Mouse (Mus musculus) G1E-ER4 (cell line): ENCODE measurements around the gene Tpsb2. TPM values are rescaled to one million over a fixed set of nuclear protein-coding genes. Genes with fewer than 3 reads are reported as not detected.

ENCODE experiments used
- GATA1 ChIP-seq: IDR thresholded peaks from one replicate; pipeline ENCODE4 v1.8.0; 2012; ENCODE audit warnings: low read length, inconsistent platforms
- polyA plus RNA-seq: library from polyadenylated mRNA; stranded (reverse); fragments of >175 nt; gene quantifications from 2 replicates; pipeline ENCODE4 v1.2.3, GENCODE M21; 2012

Gene Tpsb2
- not detected in 2 replicates for polyA plus RNA-seq

DNA sequence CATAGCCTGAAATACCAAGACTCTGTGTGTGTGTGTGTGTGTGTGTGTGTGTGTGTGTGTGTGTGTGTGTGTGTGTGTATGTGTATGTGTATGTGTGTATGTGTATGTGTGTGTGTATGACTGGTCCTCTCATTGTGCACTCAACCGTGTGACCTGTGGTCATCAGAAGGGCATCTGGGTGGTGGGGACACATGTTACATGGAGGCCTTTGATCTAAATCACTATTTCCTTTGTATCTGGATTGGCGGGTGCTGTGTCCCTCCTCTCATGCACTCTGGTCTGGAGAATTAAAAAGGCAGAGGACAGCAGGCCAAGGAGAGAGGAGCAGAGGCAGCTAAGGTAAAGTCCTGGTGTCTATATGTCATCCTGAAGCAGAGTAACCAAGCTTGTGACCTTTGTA, at the start of gene Tpsb2:
TSS of gene Tpsb2 (plus strand) at position 301 of the 400 bp plus-strand sequence.
- no peak for TF ChIP-seq GATA1

DNA sequence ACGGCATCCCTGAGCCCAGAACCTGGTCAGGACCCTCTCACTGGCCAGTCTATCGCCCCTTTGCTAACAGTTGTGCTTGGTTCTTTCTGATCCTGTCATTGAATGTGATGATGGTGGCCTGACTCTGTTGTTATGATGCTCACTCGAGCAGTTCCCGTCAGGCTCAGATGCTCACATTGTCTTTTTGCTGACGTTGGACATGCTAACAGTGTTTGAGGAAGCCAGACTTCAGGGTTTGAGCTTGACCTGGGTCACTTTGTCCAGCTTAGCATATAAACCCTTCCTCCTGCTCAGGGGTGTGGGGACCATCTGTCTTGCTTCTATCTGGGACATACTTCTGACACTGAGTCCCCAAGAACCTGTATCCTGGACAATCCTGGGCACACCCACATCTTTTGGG, 47.8 kb upstream of the Tpsb2 start, which contains the start of gene Prss29:
TSS of gene Prss29 (plus strand) at position 301 of the 400 bp plus-strand sequence.
- no peak for TF ChIP-seq GATA1

DNA sequence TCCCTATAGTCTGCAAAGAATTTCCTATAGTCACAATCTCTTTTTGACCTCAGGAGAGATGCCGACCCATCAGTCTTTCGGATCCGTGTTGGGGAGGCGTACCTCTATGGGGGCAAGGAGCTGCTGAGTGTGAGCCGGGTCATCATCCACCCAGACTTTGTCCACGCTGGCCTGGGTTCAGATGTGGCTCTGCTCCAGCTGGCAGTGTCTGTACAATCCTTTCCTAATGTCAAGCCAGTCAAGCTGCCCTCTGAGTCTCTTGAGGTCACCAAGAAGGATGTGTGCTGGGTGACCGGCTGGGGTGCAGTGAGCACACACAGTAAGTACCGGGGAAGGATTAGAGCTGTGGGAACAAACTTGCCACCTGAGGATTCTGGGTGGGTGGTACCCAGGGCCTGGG, 45.3 kb upstream of the Tpsb2 start:
- no peak for TF ChIP-seq GATA1

DNA sequence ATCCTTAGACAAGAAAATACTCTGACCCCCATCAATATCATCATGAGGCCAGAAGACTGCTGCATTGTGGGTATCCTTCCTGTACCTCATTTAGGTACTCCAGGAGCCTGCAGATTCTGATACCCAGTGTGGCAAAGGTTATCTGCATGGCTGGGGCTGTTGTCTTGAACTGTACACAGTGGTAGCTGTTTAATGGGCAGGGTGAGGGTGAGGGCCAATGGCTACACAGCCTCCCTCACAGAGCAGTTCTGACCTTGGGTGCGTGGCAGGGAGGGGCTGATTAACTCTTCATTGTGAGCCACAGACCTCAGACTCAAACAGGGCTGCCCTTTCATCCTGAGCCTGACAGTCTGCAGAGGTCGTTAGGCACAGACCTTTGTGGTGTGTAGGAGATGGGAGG, 43.2 kb upstream of the Tpsb2 start:
- no peak for TF ChIP-seq GATA1

DNA sequence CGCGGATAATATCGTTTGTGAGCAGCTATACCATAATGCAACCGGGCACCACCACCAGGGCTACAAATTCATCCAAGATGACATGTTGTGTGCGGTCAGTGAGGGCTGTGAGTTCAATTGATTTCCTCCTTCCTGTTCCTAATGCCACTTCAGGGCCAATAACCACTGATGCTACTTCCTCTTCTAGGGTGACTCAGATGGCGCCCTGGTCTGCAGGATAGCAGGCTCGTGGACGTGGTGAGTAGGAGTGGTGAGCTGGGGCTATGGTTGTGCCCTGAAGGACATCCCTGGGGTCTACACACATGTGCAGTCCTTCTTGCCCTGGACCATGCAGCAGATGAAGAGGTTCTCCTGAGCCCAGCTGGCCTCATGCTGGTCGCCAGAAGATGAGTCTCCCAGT, 33.8 kb upstream of the Tpsb2 start:
- no peak for TF ChIP-seq GATA1

DNA sequence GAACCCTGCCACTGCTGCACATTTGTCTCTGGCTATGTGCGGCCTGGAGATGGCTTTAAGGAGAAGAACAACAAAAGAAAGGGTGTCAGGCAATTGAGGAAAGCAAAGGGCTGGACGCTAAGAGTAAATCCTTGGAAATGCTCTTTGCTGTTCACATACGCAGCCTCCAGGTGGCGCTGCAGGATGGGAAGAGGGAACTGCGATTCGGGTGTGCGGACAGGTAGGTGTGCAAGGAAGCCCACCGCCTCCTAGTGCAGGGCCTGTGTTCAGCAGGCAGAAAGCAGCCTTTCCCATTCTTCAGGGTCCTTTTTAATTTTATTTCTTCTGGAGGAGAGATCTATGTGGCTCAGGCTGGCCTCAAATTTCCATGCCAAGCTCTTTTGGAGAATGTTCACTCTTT, 32.2 kb upstream of the Tpsb2 start:
- TF ChIP-seq GATA1, result no peak

DNA sequence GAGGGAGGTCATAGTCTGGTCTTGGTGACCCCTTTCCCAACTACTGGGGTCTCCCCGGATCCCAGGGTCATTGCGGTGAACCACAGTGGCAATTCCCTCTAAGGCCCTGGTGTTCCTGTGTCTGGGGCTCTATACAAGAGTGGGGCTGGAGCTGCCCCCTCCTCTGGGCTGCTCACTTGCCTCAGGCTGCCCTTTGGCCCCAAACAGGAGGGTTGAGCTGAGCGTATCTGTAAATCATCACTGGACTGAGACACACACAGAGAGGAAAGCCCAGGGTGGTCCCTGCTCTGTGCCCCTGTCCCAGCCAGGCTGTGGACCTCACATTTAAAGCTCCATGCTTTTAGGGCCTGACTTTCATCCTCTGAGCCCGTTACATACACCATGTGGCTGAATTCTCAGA, 27.9 kb upstream of the Tpsb2 start:
- TF ChIP-seq GATA1, result no peak

DNA sequence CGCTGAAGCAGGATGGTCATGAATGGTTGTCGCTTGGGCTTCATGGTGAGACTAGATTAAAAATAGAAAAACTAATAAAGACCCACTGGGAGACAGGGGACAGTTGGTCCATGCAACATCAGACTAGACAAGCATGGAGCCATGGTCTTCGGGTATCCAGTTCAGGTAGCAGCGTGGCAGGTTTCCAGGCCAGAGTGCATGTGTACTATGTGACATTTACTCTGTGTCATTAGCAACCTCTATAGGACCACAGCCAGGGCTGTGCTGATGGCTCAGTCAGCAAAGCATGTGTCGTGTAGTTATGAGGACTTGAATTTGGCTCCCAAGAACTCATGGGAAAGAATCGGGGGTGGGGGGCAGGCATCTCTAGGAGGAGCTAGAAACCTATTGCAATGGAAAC, 26.1 kb upstream of the Tpsb2 start:
- TF ChIP-seq GATA1, result no peak

DNA sequence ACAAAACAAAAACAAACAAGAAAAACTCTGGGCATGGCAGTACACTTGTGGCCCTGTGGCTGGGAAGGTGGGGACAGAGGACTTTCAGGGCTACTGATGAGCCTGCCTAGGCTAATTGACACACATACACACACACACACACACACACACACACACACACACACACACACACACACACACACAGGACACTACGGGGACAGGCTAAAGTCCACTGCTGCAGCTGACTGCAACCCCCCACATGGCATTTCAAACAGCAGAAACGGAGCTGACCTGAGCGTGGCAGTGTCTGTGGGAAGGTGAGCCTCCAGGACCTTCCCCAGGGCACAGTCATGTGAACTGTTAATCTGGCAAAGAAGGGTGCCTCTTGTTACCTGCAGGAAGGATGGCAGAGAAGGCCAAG, 24.6 kb upstream of the Tpsb2 start:
- no peak for TF ChIP-seq GATA1

DNA sequence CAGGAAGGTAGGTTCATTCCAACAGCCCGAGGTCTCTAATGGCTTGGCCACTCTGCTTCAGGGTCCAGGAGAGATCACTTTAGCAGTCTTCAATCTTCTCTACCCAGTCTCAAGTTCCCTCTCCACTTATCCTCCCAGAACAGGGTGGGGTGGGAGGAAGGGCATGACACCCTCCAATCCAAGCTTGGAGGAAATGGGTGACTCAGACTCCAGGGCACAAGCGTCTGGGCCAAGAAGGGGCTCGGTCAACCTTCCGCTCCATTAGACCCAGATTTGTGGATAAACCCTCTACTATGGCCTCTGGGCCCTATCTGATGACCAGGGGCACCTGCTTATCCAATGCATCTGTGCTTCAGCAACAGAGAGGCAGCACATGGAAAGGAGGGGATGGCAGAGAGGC, 20.6 kb upstream of the Tpsb2 start, which contains the start of gene Tpsab1:
TSS of gene Tpsab1 (minus strand) at position 101 of the 400 bp plus-strand sequence.
- no peak for TF ChIP-seq GATA1

DNA sequence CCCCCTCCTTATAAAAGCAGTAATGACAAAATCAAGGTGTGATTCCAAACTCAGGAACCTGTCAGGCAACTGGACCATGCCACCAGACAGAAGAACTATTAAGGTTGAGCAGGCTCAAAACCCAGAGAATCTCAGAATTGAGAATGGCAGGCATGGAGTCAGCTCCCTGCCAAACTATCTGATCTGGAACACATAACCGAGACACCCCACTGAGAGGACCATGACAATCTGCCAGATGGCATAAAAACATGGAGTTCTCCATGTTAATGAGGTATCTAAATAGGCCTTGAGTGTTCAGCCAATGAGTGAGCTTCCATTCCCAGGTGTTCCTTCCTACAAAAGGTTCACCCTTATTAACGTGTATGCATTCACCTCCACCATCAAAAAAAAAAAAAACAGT, 4.8 kb upstream of the Tpsb2 start:
- no peak for TF ChIP-seq GATA1

DNA sequence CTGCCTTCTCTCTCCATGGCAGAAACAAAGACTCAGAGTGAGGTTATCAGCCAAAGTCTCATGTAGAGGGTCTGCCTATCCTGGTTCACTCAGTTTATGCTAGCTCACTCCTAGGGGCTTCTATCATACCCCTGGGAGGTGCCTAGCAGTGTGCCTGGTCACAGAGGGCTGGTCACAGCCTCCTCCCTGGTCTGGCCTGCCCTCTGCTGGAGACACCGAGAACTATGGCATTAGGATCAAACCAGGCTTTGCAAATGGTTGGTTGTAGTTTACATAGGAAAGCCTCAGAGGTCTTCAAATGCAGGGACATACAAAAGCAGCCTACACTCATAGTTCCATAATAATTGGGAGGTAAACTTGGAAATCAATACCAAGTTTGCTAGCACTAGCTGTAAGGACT, 2.4 kb upstream of the Tpsb2 start:
- TF ChIP-seq GATA1, result no peak

DNA sequence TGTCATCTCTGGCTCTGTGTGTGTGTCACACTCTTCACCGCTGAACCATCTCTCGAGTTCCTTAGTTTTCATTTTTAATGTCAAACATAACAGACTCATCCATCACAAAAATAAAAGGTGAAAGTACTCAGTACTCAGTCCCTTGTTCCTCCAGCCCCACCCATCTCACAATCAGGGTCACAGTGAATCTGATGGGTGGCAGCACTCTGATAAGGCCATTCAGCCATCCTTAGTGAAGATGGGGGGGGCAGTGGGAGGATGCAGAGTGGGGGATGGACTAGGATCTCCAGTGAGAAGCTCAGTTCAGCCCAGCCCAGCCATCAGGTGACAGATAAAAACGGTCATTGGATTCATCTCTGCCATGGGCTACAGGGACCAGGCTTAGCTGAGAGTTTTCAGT, 2.9 kb downstream of the Tpsb2 start, which contains the start of gene Tpsg1:
TSS of gene Tpsg1 (plus strand) at position 301 of the 400 bp plus-strand sequence.
- TF ChIP-seq GATA1, result no peak

DNA sequence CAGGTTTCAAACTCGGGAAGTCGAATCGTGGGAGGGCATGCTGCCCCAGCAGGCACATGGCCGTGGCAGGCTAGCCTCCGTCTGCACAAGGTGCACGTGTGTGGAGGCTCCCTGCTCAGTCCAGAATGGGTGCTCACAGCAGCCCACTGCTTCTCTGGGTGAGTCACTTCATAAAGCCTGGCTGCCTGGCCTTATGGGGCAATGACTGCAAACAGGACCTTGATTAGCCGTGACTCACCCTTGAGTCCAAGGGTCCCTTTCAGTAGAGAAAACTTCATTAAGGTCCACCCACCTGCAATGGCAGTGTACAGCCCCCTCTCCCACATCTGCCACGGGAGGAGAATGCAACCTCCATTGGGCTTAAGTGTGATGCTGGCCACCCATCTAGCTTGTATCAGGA, 6.4 kb downstream of the Tpsb2 start:
- TF ChIP-seq GATA1, result no peak

DNA sequence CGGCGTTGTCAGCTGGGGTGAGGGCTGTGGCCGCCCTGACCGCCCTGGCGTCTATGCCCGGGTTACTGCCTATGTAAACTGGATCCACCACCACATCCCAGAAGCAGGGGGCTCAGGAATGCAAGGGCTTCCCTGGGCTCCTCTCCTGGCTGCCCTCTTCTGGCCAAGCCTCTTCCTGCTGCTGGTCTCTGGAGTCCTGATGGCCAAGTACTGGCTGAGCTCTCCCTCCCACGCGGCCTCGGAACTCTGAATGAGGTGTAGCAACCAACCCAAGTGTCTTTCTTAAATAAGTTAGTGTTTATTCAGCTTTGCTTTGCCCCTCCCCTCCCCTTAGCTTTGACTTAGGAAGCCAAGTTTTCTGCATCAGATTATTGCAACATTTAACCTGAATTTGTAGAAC, 7.9 kb downstream of the Tpsb2 start:
- no peak for TF ChIP-seq GATA1

DNA sequence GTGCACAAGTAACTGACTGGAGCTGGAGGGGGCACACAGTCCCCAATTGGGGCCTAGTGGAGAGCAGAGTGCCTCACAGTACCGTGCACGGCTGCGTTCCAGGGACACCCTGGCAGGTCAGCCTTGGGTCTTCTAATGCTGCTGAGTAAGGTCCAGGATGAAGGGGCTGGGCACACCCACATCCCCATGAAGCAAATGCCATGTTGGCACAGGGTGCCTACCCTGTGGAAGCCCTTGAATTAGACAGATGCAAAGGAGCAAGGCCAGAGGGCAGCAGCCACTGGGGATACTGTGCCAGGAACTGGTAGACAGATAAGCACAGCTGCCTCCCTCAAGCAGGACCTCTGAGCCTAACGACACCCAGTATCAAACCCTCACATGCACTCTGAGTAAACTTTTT, 28.4 kb downstream of the Tpsb2 start:
- TF ChIP-seq GATA1, result no peak

DNA sequence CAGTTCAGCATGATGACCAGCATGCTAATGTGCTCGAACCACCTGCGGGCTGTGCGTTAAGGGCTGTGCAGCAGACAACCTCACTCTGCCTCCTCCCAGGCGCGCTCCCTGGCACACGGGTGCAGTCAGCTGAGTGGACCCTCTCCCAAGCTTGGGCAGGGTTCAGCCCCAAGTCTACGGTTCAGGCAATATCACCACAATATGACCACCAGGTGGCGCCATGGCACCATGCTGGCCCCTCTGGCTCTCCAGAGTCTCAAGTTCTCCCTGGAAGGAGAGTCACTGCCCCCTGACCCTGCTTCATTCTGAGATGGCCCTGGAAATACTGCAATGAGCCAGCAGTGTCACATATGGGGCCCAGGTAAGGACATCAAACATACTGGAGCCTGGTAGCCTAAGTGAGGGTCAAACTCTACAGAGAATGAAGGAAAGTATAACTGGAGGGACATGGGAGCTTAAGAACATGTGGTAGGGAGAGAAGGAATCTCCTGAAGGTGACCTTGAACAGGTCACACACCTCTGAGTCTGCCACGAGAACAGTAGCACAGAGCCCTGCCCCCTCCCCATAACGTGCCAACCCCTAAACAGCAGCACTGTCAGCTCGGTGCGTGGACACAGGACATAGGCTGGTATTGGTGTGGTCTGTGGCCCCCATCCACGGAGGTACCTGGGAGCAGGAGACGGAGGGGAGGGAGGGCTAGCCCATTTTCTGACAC, 31.9 kb downstream of the Tpsb2 start:
- TF ChIP-seq GATA1, result no peak

DNA sequence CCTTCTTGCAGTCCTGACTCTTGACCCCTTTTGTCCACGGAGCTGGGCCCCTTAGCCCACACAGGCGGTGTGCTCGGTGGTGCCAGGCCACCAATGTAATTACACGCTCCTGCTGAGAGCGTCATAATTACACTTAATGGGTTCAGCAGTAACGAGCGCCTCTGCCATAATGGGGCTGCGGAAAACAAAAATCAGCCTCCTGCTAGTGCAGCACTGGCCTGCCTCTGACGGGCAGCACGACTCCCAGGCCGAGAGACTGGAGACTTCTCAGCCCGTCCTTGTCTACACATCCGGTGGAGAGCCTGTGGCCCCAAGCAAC, 32.4 kb downstream of the Tpsb2 start:
- no peak for TF ChIP-seq GATA1
